Mouse (Mus musculus) brain, embryonic 14.5 days (tissue): ENCODE results near the gene Nosip.

Experiments used
- CTCF ChIP-seq: fragments of 200-500 bp; IDR thresholded peaks from 2 replicates; pipeline ENCODE4 v1.5.1; 2012; ENCODE audit warnings: inconsistent platforms, mild to moderate bottlenecking, moderate library complexity, borderline replicate concordance; ENCODE audit not compliant: insufficient read depth, insufficient read length; ENCODE audit errors: extremely low read depth
- POLR2A ChIP-seq: fragments of 200-500 bp; IDR thresholded peaks from 2 replicates; pipeline ENCODE4 v1.6.1; 2012; ENCODE audit warnings: mild to moderate bottlenecking, inconsistent platforms, borderline replicate concordance; ENCODE audit not compliant: poor library complexity, insufficient read depth, insufficient read length, severe bottlenecking; ENCODE audit errors: extremely low read depth

GRCm38 (mm10) chr7:45102940-45103585 lies 40.8 kb downstream of the Nosip start:
- TF ChIP-seq CTCF (no peak), POLR2A (no peak)
